ENCODE assay signal across 8 mouse cellular contexts in the genomic region with DNA sequence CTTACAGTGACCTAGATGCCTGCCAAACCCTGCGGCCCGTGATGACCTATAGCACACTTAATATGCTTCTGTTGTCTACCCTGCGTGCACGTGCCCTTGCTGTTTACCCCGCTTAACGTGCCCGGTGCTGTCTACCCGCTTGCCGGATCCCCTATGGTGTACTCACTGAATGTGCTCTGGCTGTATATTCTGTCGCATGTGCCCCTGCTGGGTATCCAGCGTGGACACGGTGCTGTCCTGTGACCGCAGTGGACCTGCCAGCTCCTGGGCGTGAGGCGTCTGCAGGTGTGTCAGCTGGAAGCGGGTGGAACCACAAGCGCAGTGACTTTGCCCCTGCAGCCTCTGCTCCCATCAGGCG. TPM values are rescaled to one million over a fixed set of nuclear protein-coding genes. Genes with fewer than 3 reads are reported as not detected.
A peak's percentile ranks its signal among the peaks of the same experiment; 100 is the strongest.
DNase-seq lines count a peak whose midpoint lies in the region; ATAC-seq lines count a peak whose summit lies in the region.

Gene Sun3 (minus strand): TSS at position 289 of the 358 bp plus-strand sequence.

- H3K4me3 ChIP-seq in heart, embryonic 16.5 days (ENCODE audit: low read length), result peak within 1 kb of the TSS; percentile 56
- peak within 1 kb of the TSS; percentile 50 for H3K4me3 ChIP-seq in embryonic facial prominence, embryonic 14.5 days (ENCODE audit: low read depth, low read length)
- H3K4me3 ChIP-seq in midbrain, embryonic 16.5 days (ENCODE audit: low read depth, low read length), result peak within 1 kb of the TSS; percentile 50

- intact Hi-C loops in heart, postnatal 14 days (cut with DNase I), result no loop called here

- H3K27ac ChIP-seq in heart, embryonic 16.5 days (ENCODE audit: low read length), result peak within 1 kb of the TSS; percentile 71
- no peak within 1 kb of the TSS for H3K27ac ChIP-seq in embryonic facial prominence, embryonic 14.5 days (replicated peaks; ENCODE audit: low read depth, low read length)
- no peak within 1 kb of the TSS for H3K27ac ChIP-seq in midbrain, embryonic 16.5 days (ENCODE audit: low read length)

- H3K9me3 ChIP-seq in heart, embryonic 16.5 days (replicated peaks; ENCODE audit: control insufficient read depth, low read length), result no peaks in the 10 kb centered on the region
- no peaks in the 10 kb centered on the region for H3K9me3 ChIP-seq in embryonic facial prominence, embryonic 14.5 days (ENCODE audit: control insufficient read depth, low read length)
- no peaks in the 10 kb centered on the region for H3K9me3 ChIP-seq in midbrain, embryonic 16.5 days (replicated peaks; ENCODE audit: control insufficient read depth, low read length, poor library complexity, severe bottlenecking)

- no peaks in the 10 kb centered on the region for H3K36me3 ChIP-seq in heart, embryonic 16.5 days (ENCODE audit: control insufficient read depth, insufficient read depth)
- no peaks in the 10 kb centered on the region for H3K36me3 ChIP-seq in embryonic facial prominence, embryonic 14.5 days (ENCODE audit: control insufficient read depth, insufficient read depth, low read length)
- no peaks in the 10 kb centered on the region for H3K36me3 ChIP-seq in midbrain, embryonic 16.5 days (ENCODE audit: control insufficient read depth, insufficient read depth, low read length)

- H3K9ac ChIP-seq in heart, embryonic 16.5 days (ENCODE audit: low read length), result peak within 1 kb of the TSS; percentile 68
- H3K9ac ChIP-seq in embryonic facial prominence, embryonic 14.5 days (ENCODE audit: low read depth, low read length), result peak within 1 kb of the TSS; percentile 54
- H3K9ac ChIP-seq in midbrain, embryonic 16.5 days (ENCODE audit: low read depth, low read length), result peak within 1 kb of the TSS; percentile 54

- peak within 1 kb of the TSS; percentile 87 for H3K4me2 ChIP-seq in heart, embryonic 16.5 days (ENCODE audit: low read depth, low read length)
- peak within 1 kb of the TSS; percentile 97 for H3K4me2 ChIP-seq in embryonic facial prominence, embryonic 14.5 days (ENCODE audit: low read depth, low read length)
- peak within 1 kb of the TSS; percentile 100 for H3K4me2 ChIP-seq in midbrain, embryonic 16.5 days (ENCODE audit: low read length)

- 0% methylated on average over 18 of the region's 18 CpGs for WGBS in heart, embryonic 16.5 days
- 0% methylated on average over 18 of the region's 18 CpGs for WGBS in embryonic facial prominence, embryonic 14.5 days
- under 1% methylated on average over 18 of the region's 18 CpGs for WGBS in midbrain, embryonic 16.5 days

- no peak for DNase-seq in heart, postnatal 14 days
- no peak for DNase-seq in embryonic facial prominence, embryonic 14.5 days (ENCODE audit: low spot score)
- peak; percentile 71 to 79 for DNase-seq in kidney, postnatal 36 days
- no peak for DNase-seq in adrenal gland, postnatal 4 days (ENCODE audit: low spot score in 2 of 2)

- peaks cover 27% of the 10 kb centered on the region for H3K4me1 ChIP-seq in heart, embryonic 16.5 days (ENCODE audit: control insufficient read depth, insufficient read depth, low read length)
- peaks cover 7% of the 10 kb centered on the region; the same call in 1 of the 2 replicates for H3K4me1 ChIP-seq in embryonic facial prominence, embryonic 14.5 days (ENCODE audit: control insufficient read depth, insufficient read depth, low read length)
- peaks cover 2% of the 10 kb centered on the region; the same call in 1 of the 2 replicates for H3K4me1 ChIP-seq in midbrain, embryonic 16.5 days (ENCODE audit: control insufficient read depth, insufficient read depth, low read length)

- ATAC-seq in heart, embryonic 16.5 days (replicated peaks; ENCODE audit: extremely low read depth, insufficient read depth, low FRiP score), result peak; percentile 32
- peak; percentile 20 for ATAC-seq in CD4-positive, CD25-positive, alpha-beta regulatory T cell, adult 4 months
- peak; percentile 65 for ATAC-seq in embryonic facial prominence, embryonic 14.5 days (ENCODE audit: low read depth)
- peak; percentile 86; the same call in 1 of the 2 replicates for ATAC-seq in midbrain, embryonic 16.5 days
- ATAC-seq in monocyte, adult 5-6 weeks (replicated peaks; ENCODE audit: insufficient number of reproducible peaks, low FRiP score, low TSS enrichment, poor library complexity, severe bottlenecking), result no peak

- H3K27me3 ChIP-seq in heart, embryonic 16.5 days (ENCODE audit: control insufficient read depth, insufficient read depth, low read length), result no peaks in the 10 kb centered on the region
- peaks cover 23% of the 10 kb centered on the region for H3K27me3 ChIP-seq in embryonic facial prominence, embryonic 14.5 days (replicated peaks; ENCODE audit: control insufficient read depth, insufficient read depth, low read length)
- peaks cover 11% of the 10 kb centered on the region for H3K27me3 ChIP-seq in midbrain, embryonic 16.5 days (ENCODE audit: control insufficient read depth, insufficient read depth, low read depth, low read length)

RNA-seq across cellular contexts. Expression of gene Sun3, which starts in this region (rescaled TPM):
- polyA plus RNA-seq in heart, embryonic 16.5 days (2015; fragmentation: Nextera tagmentation; extraction: Ambion mirVana), result 0.85 and 1.2 TPM in 2 replicates
- 1 to 10 TPM; 2.7 to 2.8 TPM for total RNA-seq in heart, postnatal 14 days (2021)
- polyA plus RNA-seq in CD4-positive, CD25-positive, alpha-beta regulatory T cell, adult 4 months (2017; shearing (Covaris generic)), result not detected
- polyA plus RNA-seq in embryonic facial prominence, embryonic 14.5 days (2014; fragmentation: Nextera tagmentation; extraction: Ambion mirVana), result not detected in 2 replicates
- 0.15 TPM in 1 of 2 replicates, not detected in the other for polyA plus RNA-seq in midbrain, embryonic 16.5 days (2015; fragmentation: Nextera tagmentation; extraction: Ambion mirVana)
- not detected for total RNA-seq in adrenal gland, postnatal 4 days (2021)
- not detected in 3 replicates for total RNA-seq in monocyte, adult 5-6 weeks (2017)

Comparison
In these comparisons a context has a peak if more than half of its experiments do, and no peak if none do; other contexts are left out.
1. Peak in ATAC-seq in CD4-positive, CD25-positive, alpha-beta regulatory T cell, adult 4 months; RNA of the gene not detected or under 1 TPM.
2. Peak in ATAC-seq, H3K4me3 ChIP-seq, H3K9ac ChIP-seq and H3K4me2 ChIP-seq in embryonic facial prominence, embryonic 14.5 days; RNA of the gene not detected or under 1 TPM.
3. Peak in ATAC-seq, H3K4me3 ChIP-seq, H3K9ac ChIP-seq and H3K4me2 ChIP-seq in midbrain, embryonic 16.5 days; RNA of the gene not detected or under 1 TPM.
4. DNase-seq: peak in kidney, postnatal 36 days (2 of 2); none in heart, postnatal 14 days (0 of 2), embryonic facial prominence, embryonic 14.5 days (single experiment) and adrenal gland, postnatal 4 days (0 of 2).
5. Peak in every context shown above with its lines, with median percentiles within 50 percentile points of each other: H3K4me2 ChIP-seq, H3K4me3 ChIP-seq and H3K9ac ChIP-seq.